Mouse (Mus musculus) lung, postnatal 36 days (tissue): Measurements from ENCODE around the gene Snrpf.

Experiments used
- DNase-seq: peaks from one replicate; pipeline ENCODE4 v3.0.0; 2022; ENCODE audit warnings: mixed read lengths

Gene Snrpf

GRCm38 (mm10) chr10:93589281-93589848 lies at the start of gene Snrpf:
Snrpf (minus strand) TSS chr10:93589706.
- DNase-seq: peak; percentile 95

- no peak for DNase-seq
Observed at GRCm38 (mm10) chr10:93635941-93636340, 46.4 kb upstream of the Snrpf start.

DNA sequence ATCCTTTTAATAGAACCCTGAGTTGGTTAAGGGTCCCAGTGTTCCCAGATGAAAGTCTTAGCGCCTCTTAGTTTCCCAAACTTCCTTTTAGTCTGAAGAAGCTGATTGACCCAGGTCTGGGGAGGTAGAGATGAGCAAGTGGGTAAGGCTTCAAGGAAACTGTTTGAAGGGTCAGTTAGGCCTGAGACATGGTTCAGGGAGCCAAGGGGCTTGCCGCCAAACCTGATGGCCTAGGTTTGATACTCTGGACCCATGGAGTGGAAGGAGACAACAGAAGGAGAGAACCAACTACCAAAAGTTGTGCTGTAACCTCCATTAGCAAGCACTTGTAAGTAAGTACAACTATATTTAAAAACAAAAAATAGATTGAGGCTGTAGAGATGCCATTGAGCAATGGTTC lies 44.5 kb upstream of the Snrpf start:
- DNase-seq: no peak

DNA sequence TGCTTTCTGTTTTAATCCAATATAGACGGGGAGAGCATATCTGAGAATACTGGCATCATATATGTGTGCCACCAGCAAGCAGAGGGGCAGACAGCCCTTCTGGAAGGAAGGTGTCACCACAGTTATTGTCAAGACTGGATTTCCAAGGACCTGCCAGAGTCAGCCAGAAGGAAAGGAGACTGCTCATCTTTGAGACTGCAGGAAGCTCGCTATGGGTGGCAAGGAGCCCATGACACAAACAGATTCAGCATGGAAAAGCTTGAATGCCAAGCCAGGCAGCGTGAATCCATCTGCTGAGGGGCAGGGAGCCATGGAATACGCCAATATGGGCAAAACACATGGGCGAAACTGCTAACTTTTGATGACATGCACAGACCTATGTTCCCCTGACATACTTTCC lies 44.1 kb upstream of the Snrpf start:
- DNase-seq: no peak

DNA sequence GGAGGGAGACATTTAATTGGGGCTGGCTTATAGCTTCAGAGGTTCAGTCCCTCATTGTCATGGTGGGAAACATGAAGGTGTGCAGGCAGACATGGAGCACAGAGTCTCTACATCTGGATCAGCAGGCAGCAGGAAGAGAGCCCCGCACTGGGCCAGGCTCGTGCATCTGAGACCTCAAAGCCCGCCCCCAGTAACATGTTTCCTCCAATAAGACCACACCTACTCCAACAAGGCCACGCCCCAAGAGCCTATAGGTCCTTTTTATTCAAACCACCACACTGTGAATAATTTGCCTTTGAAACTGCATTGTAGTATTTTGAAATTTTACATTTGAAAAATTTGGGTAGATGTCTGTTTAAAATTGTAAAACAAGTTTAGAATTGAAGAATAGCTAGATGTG lies 42.6 kb upstream of the Snrpf start:
- DNase-seq: no peak

- no peak for DNase-seq
Observed at GRCm38 (mm10) chr10:93630310-93630709, 40.8 kb upstream of the Snrpf start.

DNA sequence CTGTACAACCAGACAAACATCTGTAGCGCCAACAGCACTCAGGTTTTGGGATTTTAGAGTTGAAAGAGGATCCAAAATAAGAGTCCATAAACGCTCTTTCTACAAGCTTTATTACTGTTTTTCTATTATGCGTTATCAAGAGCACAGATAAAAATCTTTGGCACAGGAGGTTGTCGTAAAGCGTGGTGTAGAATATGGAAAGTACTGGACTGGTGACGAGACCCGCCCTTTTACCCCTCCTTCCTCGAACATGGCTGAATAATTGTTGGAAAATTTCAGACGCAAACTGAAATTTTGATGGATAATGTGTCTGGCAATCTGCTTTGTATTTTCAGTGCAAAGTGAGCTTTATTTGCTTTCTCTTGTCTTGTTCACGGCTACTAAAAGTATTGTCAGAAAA lies 34.6 kb upstream of the Snrpf start:
- no peak for DNase-seq

- DNase-seq: no peak
Observed at GRCm38 (mm10) chr10:93623725-93624124, 34.2 kb upstream of the Snrpf start.

DNA sequence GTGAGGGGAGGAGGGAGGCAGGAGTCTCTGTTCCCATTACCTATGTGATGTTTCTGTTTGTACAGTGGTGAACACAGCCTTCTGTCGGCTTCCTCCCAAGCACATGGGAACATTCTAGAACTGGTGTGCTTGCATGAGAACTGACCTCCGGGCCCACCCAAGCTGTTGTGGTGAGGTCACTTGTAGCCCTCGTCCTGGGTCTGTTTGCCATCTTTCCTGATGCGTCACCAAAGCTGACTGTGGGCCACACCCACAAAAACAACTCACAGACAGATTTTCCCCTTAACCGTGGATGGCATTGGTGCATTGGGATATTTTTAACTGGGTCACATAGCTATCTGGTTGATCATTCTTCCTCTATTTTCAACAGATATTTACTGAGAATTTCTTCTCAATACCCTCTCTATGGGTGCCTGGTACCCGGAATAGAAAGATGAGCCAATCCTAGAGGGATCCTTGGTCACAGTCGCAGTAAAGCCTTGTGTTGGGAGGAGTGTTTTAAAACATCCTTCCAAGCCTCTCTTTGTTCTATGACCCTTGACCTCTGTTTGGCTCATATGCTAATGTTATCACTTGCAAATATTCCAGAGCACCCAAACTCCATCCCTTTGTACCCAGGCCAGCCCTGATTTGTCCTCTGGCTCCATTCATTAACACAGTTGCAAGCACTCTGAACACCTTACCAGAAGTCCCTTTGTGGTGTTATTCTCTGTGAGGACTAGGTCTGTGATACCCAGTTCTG lies 31.1 kb upstream of the Snrpf start:
- peak; percentile 15 for DNase-seq

DNA sequence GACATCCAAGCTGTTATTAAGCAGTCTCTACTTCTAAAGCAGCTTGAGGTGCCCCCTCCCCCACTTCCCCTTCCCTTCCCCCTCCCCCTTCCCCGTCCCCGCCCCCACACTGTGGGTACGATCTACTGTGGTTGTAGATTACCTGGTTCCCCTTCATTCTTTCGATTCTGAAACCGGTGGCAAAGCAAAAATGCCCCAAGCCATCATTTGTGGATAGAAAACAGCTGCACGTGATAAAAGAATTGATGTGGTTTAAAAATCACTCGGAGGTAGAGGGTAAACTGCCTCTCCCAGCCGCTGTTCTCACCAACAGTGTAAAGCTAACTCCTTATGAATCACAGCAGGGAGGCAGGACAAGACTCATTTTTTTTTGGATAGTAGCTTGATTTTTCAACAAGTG lies 25.3 kb upstream of the Snrpf start:
- no peak for DNase-seq

GRCm38 (mm10) chr10:93611419-93612007 lies 22.0 kb upstream of the Snrpf start:
- DNase-seq: peak; percentile 68

DNA sequence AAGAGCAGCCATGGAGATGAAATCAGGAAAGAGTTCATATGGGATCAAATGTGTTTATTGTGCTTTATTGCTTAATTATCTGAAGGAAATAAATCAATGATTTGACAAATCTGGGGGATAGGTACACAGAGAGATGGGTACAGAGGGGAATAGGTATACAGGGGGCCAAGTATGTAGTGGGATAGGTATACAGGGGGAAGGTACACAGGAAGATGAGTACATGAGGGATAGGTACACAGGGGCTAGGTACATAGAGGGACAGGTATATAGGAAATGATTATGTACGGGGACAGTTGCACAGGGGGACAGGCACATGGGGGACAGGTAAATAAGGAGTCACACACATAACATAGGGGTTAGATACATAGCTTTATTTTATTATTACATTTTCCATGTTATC lies 21.4 kb upstream of the Snrpf start:
- no peak for DNase-seq

- DNase-seq: no peak
Observed at GRCm38 (mm10) chr10:93609236-93609635, 19.7 kb upstream of the Snrpf start.

DNA sequence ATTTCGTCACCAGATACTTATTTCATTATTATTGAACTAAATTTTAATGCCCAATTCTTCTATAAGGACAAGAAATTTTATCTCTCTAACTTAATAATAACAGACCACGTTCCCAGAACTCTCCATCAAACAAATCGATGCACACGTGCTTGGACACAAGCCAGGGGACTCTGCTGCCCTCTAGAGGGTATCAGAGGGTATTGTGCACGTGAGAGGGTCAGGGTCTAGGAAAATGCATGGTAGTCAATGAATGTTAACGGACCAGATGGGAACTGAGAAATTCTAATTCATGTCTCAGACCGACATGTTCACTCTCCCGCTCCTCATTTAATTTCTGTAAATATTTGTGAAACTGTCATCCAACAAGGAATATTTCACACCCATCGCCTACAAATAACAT lies 18.5 kb upstream of the Snrpf start:
- no peak for DNase-seq

- DNase-seq: no peak
Observed at GRCm38 (mm10) chr10:93606326-93606725, 16.8 kb upstream of the Snrpf start.

- DNase-seq: no peak
Observed at GRCm38 (mm10) chr10:93603256-93603655, 13.8 kb upstream of the Snrpf start.

DNA sequence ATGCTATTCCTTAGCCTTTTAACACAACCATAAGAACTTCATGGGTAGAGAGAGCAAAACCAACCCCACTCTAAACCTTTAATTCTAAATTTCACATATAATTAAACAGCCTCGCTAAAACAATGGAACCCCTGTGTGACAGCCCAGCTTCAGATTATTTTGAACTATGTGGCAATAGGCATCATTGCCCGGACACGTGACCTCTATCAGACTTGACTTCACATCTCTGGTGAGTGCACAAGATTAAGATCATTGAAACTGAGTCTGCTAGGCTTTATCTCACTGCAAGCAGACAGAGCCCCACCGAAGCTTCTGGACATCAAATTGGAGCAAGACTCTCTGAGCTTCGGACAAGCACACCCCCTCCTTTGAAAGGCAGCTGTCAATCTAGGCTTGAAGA lies 12.8 kb upstream of the Snrpf start:
- DNase-seq: no peak

DNA sequence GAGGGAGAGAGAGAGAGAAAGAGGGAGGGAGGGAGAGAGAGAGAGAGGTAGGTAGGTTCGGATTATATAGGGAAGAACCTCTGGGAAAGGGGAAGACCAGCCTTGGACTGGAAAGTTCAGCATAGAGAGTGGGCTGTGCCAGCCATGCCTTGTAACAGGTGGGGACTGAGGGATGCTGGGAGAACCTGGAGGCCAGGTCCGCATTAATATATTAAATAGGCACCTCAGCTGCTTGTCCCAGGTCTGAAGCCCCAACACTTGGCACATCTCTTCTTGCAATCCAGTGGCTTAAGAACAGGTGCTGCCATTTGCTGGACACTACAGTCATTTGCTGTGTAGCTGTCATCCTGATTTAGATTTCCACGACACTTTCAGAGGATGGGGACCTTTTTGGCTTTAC lies 7.1 kb upstream of the Snrpf start:
- no peak for DNase-seq

DNA sequence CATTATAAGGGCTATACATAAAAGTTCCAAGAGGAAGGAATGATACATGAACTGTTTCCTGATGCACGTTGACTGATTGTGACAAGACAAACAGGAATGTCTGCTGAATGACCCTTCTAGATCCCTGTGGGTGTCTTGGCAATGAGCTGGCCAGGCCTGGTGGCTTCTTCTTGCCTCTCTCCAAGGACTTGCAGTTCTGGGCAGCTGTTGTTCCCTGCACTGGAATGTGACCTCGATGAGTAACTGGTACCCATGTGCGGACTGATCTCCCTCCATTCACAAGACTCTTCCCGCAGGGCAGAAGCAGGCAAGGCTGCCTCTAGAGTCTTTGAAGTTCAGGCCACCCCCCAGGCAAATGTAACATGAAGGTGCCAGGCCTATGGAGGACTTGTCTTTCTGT lies 6.3 kb upstream of the Snrpf start:
- DNase-seq: no peak

GRCm38 (mm10) chr10:93594022-93594482 lies 4.5 kb upstream of the Snrpf start:
- DNase-seq: peak; percentile 94

GRCm38 (mm10) chr10:93592456-93592855 lies 3.0 kb upstream of the Snrpf start:
- DNase-seq: peak; percentile 41

DNA sequence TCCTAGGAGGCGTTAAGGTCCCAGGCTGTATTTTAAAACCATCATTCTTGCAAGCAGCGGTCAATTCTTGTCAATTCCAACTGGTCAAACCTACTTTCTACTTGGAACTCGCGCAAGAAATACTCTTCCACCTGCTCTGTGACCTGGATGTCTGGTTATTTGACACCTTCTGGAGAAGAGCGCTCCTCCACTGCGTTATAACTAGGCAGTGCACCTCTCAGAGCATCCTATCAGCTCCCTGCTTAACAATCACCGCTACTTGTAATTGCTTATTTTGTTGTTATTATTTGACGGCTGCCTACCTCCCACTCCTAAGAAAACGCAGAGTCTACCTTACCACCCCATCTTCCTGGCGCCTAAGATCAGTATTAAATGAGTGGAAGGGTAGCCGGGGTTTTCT lies 710 bp downstream of the Snrpf start:
- DNase-seq: no peak

DNA sequence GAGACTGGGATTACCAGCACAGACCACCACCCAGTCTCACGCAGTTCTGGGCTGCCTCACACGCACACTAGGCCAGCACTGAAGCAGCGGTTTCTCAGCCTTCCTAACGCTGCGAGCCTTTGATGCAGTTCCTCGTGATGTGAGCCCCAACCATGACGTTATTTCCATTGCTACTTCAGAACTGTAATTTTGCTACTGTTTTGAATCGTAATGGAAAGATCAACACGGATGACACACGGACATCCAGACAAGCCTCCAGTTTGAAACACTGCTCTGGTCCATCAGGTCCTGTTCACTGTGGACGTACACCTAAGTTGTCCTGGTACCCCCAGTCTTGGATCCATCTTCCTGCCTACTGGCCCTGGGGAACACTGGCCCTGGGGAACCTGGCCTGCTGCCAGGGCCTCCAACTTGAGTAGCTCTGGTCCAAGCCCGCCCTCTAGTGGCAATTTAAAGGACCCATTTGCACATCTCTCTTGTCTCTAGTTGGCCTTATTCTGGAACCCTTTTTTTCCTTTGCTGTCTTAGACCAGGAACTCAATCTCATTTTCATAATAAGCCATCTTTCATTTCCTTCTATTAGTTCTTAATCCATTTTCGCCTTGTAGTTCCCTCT lies 12.1 kb downstream of the Snrpf start:
- peak; percentile 88 for DNase-seq

GRCm38 (mm10) chr10:93575960-93576359 lies 13.5 kb downstream of the Snrpf start:
- DNase-seq: no peak
